Mouse (Mus musculus): ENCODE data around the gene Fam213b. TPM values are rescaled to one million over a fixed set of nuclear protein-coding genes. Genes with fewer than 3 reads are reported as not detected.

Gene Fam213b
- polyA plus RNA-seq, 3 experiments from 2014 or later: 2.8 to 17.4 (median 15.1) TPM

GRCm38 (mm10) chr4:154877864-154878548 lies 20.9 kb downstream of the Fam213b start:
- ATAC-seq: peak; percentile 100

GRCm38 (mm10) chr4:154873186-154873585 lies 25.7 kb downstream of the Fam213b start:
- no peak for ATAC-seq

GRCm38 (mm10) chr4:154871757-154872251 lies 27.1 kb downstream of the Fam213b start:
- no peak for ATAC-seq

- no peak for ATAC-seq
Measured at GRCm38 (mm10) chr4:154870721-154871120, 28.2 kb downstream of the Fam213b start.

- no peak for ATAC-seq
Measured at GRCm38 (mm10) chr4:154869440-154869839, 29.5 kb downstream of the Fam213b start, which contains the start of gene Mmel1. Gene Mmel1, plus strand, starts transcription at chr4:154869585.

GRCm38 (mm10) chr4:154867257-154867656 lies 31.7 kb downstream of the Fam213b start:
- ATAC-seq: no peak

- ATAC-seq: no peak
Measured at GRCm38 (mm10) chr4:154866391-154866790, 32.5 kb downstream of the Fam213b start.

GRCm38 (mm10) chr4:154864961-154865760 lies 33.8 kb downstream of the Fam213b start:
- ATAC-seq: no peak

GRCm38 (mm10) chr4:154864271-154864771 lies 34.6 kb downstream of the Fam213b start:
- peak; percentile 98 for ATAC-seq

- no peak for ATAC-seq
Measured at GRCm38 (mm10) chr4:154863436-154863935, 35.4 kb downstream of the Fam213b start.

- ATAC-seq: no peak
Measured at GRCm38 (mm10) chr4:154861967-154862366, 37.0 kb downstream of the Fam213b start.

GRCm38 (mm10) chr4:154858601-154859000 lies 40.3 kb downstream of the Fam213b start:
- no peak for ATAC-seq

GRCm38 (mm10) chr4:154857366-154858240 lies 41.3 kb downstream of the Fam213b start:
- no peak for ATAC-seq

GRCm38 (mm10) chr4:154856882-154857281 lies 42.1 kb downstream of the Fam213b start:
- ATAC-seq: no peak

- no peak for ATAC-seq
Measured at GRCm38 (mm10) chr4:154856480-154856837, 42.5 kb downstream of the Fam213b start.

GRCm38 (mm10) chr4:154855721-154856479 lies 43.0 kb downstream of the Fam213b start:
- peak; percentile 28 for ATAC-seq

GRCm38 (mm10) chr4:154854676-154855345 lies 44.1 kb downstream of the Fam213b start:
- ATAC-seq: peak; percentile 61

GRCm38 (mm10) chr4:154853881-154854280 lies 45.1 kb downstream of the Fam213b start:
- ATAC-seq: no peak

- ATAC-seq: no peak
Measured at GRCm38 (mm10) chr4:154852696-154853095, 46.2 kb downstream of the Fam213b start.
